Mouse (Mus musculus): ENCODE data around the gene Blvrb.

Gene Blvrb

DNA sequence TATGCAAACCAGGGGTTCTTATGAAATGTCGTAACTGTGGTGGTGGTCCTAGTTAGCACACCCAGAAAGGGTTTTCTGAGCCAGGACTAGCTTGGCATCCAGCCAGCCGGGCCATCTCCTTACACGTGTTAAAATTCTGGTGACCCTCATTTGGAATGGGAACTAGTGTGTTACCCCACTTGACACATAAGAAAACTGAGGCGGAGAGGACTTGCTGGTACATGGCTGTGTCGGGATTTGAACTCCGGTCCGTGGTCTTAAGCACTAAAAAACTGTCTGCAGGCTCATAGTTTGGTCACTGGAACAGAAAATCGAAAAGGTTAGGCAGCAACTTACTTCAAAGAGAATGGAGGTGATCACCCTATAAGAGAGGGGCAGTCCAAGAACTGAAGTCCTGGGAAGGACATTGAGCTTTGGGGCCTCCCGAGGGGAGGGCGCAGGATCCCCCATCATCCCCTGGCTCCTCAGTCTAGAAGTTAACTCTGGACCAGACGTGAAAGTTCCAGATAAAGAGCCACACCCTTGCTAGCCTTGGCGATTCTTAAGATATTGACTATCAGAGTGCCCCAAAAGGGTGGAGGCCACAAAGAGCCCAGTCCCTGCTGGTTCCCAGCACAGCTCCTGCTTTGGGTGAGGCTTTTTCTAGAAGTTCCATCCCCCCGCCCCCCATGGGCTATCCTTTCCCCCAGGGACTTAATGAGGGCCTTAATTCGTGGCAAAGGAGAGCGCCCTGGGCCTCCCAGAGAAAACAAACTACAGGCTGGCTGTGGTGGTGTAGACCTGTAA, 836 bp downstream of the Blvrb start:
- no peak for DNase-seq (ENCODE audit: low read depth in 2 of 2, low spot score in 2 of 2)

- DNase-seq (ENCODE audit: low read depth in 2 of 2, low spot score in 2 of 2) = peak; percentile 15 to 28
Observed at GRCm38 (mm10) chr7:27449256-27449862, 1.6 kb downstream of the Blvrb start.

DNA sequence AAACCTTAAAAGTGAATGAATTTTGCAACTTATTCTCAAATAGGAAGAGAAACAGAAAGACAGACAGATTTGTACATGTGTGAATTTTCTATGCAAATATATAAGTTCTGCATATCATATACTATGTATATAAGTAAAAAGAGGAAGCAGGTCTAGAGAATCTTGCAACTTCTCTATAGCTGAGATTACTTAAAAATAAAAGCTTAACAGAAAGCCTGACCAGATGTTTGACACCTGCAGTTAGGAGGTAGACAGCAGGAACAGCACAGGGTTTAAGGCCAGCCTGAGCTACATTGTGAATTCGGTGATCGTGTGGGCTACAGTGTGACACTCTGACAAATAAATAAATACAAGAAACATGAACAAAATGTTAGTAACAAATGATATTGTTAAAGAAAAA, 3.6 kb downstream of the Blvrb start:
- no peak for DNase-seq (ENCODE audit: low read depth in 2 of 2, low spot score in 2 of 2)

GRCm38 (mm10) chr7:27452206-27452770, 4.5 kb downstream of the Blvrb start:
- DNase-seq (ENCODE audit: low read depth in 2 of 2, low spot score in 2 of 2) = no peak

GRCm38 (mm10) chr7:27454461-27455121, 6.8 kb downstream of the Blvrb start:
- no peak for DNase-seq (ENCODE audit: low read depth in 2 of 2, low spot score in 2 of 2)

GRCm38 (mm10) chr7:27455273-27455672, 7.5 kb downstream of the Blvrb start:
- DNase-seq (ENCODE audit: low read depth in 2 of 2, low spot score in 2 of 2) = no peak

DNA sequence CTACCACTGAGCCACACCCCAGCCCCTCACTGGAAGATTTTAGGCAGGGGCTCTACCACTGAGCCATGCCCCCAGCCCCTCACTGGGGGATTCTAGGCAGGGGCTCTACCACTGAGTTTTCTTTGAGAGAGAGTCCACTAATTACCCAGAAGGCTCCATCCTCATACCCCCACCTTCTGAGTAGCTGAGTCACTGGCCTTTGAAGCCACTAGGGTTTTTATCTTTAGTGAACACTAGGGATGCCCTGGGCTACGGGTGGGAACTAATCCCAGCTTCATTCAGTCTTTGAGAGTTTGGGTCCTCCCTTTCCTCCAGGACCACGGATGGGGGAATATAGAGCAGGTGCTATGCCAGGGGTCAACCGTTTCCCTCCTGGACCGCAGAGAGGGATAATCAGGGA, 10.8 kb downstream of the Blvrb start:
- no peak for DNase-seq (ENCODE audit: low read depth in 2 of 2, low spot score in 2 of 2)

DNA sequence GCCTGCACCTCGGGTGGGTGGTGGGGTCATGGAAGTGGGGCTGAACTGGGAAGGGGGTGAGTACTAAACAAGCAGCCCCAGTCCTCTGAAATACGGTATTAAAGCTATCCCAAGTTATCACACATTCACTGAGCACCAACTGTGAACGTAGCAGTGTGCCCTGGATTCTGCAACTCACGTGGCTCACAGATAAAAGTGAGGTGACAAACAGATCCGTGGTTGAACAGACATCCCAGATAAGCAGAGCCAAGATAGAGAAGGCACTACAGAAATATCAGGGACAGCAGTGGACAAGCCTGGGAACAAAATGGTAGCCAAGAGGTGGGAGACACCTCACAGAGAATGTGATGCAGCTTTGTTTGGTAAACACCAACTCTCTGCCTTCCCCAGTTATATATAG, 11.9 kb downstream of the Blvrb start:
- DNase-seq (ENCODE audit: low read depth in 2 of 2, low spot score in 2 of 2) = no peak

DNA sequence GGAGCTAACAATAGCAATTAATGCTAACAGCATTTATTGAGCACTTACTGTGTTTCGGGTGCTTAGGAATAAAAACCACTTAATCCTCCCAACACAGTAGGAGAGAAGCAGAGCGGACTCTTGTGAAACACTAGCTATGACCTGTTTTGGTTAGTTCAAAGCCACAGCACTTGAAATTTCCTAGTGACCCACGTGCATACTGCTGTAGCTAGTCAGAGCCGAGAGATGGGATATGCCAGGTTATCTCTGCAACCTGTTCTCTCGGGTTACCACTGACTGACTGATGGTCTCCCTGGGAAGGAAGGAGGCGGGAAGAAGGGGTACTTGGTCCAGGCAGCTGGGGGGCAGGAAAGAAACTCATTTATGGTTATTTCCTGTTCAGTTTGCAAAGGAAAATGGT, 12.7 kb downstream of the Blvrb start:
- DNase-seq (ENCODE audit: low read depth in 2 of 2, low spot score in 2 of 2) = no peak

- no peak for DNase-seq (ENCODE audit: low read depth in 2 of 2, low spot score in 2 of 2)
Observed at GRCm38 (mm10) chr7:27467648-27468047, 19.9 kb downstream of the Blvrb start.

DNA sequence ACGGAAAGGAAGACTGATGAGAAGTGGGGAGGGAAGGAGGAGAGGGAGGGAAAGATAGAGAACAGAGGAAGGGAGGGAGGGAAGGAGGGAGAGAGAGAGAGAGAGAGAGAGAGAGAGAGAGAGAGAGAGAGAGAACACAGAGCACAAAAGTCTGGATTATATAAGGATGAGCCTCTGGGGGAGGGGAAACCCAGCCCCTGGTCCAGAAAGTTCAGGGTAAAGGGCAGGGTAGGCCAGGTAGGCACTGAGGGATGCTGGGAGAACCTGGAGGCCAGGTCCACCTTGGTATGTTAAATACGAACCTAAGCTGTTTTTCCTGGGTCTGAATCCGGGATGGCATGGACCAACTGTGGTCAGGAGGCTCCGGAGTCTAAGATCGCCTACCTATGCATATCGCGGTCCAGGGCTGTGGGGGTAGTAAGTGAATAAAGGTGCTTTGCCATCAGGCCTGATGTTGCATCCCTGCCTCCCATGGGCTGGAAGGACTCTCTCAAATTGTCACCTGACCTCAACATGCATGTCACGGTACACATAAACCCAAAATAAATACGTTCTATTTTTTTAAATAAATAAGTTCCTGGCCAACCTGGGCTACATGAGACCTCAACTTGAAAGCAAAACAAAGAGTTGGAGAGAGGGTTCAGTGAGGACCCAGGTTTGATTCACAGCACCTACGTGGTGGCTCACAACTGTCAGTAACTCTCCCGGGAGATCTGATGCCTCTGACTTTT, 23.8 kb downstream of the Blvrb start:
- DNase-seq (ENCODE audit: low read depth in 2 of 2, low spot score in 2 of 2) = no peak

- DNase-seq (ENCODE audit: low read depth in 2 of 2, low spot score in 2 of 2) = no peak
Observed at GRCm38 (mm10) chr7:27472596-27472995, 24.8 kb downstream of the Blvrb start.

- DNase-seq (ENCODE audit: low read depth in 2 of 2, low spot score in 2 of 2) = peak; percentile 91 to 95
Observed at GRCm38 (mm10) chr7:27473156-27473834, 25.5 kb downstream of the Blvrb start, which contains the start of gene Sertad3. Gene Sertad3, plus strand, starts transcription at chr7:27473768.

DNA sequence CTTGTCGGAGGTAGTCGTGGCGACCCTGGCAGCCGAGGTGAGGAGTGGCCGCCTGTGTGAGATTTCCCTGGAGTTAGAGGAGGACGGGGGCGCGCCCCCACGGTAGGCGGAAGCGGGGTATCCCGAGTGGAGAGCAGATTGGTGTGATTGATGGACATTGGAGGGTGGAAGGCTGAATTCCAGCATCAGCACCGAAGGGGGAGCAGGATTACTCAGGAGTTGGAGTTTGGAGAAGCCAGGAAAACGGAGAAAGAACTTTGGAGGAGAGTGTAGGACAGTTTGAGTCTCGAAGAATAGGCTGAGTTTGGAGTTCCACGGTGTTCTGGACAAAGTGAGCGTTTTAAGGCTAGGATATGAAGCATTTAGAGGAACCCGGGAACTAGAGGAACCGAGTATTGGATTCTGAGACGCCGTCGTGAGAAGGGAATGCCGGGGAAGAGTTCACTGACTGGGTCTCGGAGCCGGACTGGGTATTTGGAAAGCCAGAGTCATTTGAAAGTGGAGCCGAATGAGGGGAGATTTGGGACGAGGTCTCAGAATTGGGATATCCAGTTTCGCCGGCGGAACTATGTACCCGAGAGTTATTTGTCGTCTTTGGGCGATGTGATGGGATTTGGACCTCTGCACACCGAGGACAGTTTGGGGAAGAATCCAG, 26.2 kb downstream of the Blvrb start:
- no peak for DNase-seq (ENCODE audit: low read depth in 2 of 2, low spot score in 2 of 2)

DNA sequence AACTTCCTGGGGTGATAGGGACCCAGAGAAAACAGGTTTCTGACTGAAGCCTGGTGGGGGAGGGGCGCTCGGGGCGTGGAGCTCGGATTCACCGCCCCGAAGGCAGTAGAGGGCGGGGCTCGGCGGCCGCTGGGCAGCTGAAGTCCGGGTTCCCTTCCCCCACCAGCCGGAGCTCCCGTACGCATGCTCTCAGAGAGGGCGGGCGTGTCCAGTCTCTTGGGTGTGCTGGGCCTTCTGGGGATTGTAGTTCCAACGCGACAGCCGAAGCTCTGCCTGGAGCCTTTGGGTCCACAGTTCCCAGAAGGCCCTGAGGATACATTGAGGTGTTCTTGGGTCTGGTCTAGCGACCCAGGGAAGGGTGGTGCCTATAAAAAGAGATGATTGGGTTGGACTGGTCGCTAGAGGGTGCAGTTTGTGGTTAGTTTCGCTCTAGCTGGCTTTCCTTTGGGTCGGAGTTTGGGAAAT, 26.7 kb downstream of the Blvrb start:
- DNase-seq (ENCODE audit: low read depth in 2 of 2, low spot score in 2 of 2) = peak; percentile 79 to 81

GRCm38 (mm10) chr7:27475596-27475995, 27.8 kb downstream of the Blvrb start:
- no peak for DNase-seq (ENCODE audit: low read depth in 2 of 2, low spot score in 2 of 2)

DNA sequence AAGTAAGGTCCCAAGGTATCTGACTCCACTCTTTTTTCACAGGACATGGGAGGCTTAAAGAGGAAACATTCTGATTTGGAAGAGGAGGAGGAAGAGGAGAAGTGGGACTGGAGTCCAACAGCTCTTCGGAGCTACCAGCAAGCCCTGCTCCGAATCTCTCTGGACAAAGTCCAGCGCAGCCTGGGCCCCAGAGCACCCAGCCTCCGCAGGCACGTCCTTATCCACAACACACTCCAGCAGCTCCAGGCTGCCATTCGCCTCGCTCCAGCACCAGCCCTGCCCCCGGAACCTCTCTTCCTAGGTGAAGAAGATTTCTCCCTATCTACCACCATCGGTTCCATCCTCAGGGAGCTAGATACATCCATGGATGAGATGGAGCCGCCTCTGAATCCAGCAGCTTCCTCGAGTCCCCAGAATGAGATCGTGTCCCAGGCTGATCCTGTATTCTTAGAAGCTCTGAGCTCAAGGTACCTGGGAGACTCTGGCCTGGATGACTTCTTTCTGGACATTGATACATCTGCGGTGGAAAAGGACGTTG, 28.4 kb downstream of the Blvrb start:
- no peak for DNase-seq (ENCODE audit: low read depth in 2 of 2, low spot score in 2 of 2)

- no peak for DNase-seq (ENCODE audit: low read depth in 2 of 2, low spot score in 2 of 2)
Observed at GRCm38 (mm10) chr7:27478561-27478960, 30.8 kb downstream of the Blvrb start.

- no peak for DNase-seq (ENCODE audit: low read depth in 2 of 2, low spot score in 2 of 2)
Observed at GRCm38 (mm10) chr7:27479750-27480149, 32.0 kb downstream of the Blvrb start.

DNA sequence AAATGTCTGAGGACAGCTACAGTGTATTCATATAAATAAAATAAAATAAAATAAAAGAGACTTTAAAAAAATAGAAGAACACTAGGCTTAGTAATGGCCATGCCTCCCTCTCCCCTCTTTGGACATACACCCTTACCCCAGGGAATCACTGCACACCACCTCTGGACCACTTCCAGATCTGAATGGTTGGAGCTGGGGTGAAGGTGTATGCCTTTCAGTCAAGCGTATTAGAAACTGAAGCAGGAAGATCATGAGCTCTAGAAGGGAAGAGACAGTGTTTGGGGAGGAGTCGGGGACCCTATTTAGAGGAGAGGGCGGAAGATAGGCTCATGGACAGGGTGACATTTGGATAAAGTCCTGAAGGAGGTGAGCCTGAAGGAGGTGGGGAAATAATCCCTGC, 32.7 kb downstream of the Blvrb start:
- DNase-seq (ENCODE audit: low read depth in 2 of 2, low spot score in 2 of 2) = no peak
